In the genomic region with DNA sequence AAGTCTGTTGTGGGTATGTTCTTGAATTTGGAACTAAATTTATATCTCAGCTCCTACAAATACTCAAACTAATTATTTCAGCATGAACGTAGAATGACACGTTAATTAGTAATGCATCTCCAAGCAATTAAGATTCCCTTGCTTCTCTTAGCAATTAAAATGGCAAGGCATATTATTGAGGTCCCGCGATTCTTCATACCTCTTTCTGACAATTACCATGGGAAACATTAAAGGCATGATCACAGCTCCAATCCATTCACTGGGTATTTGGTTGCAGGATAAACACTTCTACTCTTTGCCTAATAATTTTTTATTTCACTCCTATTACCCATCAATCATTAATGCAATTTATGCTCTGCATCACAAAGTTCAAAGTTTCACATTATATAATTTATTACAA, we compare ENCODE assay signal across 25 mouse cellular contexts.
DNase-seq lines count a peak whose midpoint lies in the region; ATAC-seq and TF ChIP-seq lines count a peak whose summit lies in the region.
"Had no signal": no experiment of that assay in that cellular context is flagged by ENCODE, and none has a peak within 500 bp of the region (broad histone marks: within the 10 kb centered on the region; RNA-seq: fewer than 3 reads in every experiment).

No protein-coding gene starts in this region.

- no peaks in the 10 kb centered on the region for H3K36me3 ChIP-seq in forebrain, embryonic 13.5 days (ENCODE audit: poor library complexity, severe bottlenecking)
- no peaks in the 10 kb centered on the region for H3K36me3 ChIP-seq in forebrain, embryonic 16.5 days (ENCODE audit: control insufficient read depth, insufficient read depth)
- no peaks in the 10 kb centered on the region for H3K36me3 ChIP-seq in hindbrain, postnatal 0 days (ENCODE audit: insufficient read depth, low read length)
- no peaks in the 10 kb centered on the region for H3K36me3 ChIP-seq in hindbrain, embryonic 10.5 days
- H3K36me3 ChIP-seq in neural tube, embryonic 14.5 days (ENCODE audit: control insufficient read depth, insufficient read depth, low read length) = no peaks in the 10 kb centered on the region
- no peaks in the 10 kb centered on the region for H3K36me3 ChIP-seq in neural tube, embryonic 15.5 days
- H3K36me3 ChIP-seq: G1E; heart, embryonic 10.5 days; heart, embryonic 13.5 days; hindbrain, embryonic 12.5 days; hindbrain, embryonic 15.5 days; intestine, embryonic 15.5 days had no signal

- no peak overlapping the region for H3K27ac ChIP-seq in forebrain, embryonic 13.5 days
- H3K27ac ChIP-seq in forebrain, embryonic 16.5 days (ENCODE audit: low read length) = no peak overlapping the region
- no peak overlapping the region for H3K27ac ChIP-seq in hindbrain, postnatal 0 days
- no peak overlapping the region for H3K27ac ChIP-seq in hindbrain, embryonic 10.5 days
- no peak overlapping the region for H3K27ac ChIP-seq in neural tube, embryonic 14.5 days (ENCODE audit: low read depth, low read length)
- no peak overlapping the region for H3K27ac ChIP-seq in neural tube, embryonic 15.5 days (replicated peaks)
- H3K27ac ChIP-seq: heart, embryonic 10.5 days; heart, embryonic 13.5 days; hindbrain, embryonic 12.5 days; hindbrain, embryonic 15.5 days; intestine, embryonic 15.5 days had no signal

- no peaks in the 10 kb centered on the region for H3K27me3 ChIP-seq in forebrain, embryonic 13.5 days
- no peaks in the 10 kb centered on the region for H3K27me3 ChIP-seq in forebrain, embryonic 16.5 days (replicated peaks; ENCODE audit: control insufficient read depth, insufficient read depth, low read length)
- H3K27me3 ChIP-seq in hindbrain, postnatal 0 days (ENCODE audit: insufficient read depth, low read length) = no peaks in the 10 kb centered on the region
- no peaks in the 10 kb centered on the region for H3K27me3 ChIP-seq in hindbrain, embryonic 10.5 days (ENCODE audit: insufficient read depth, poor library complexity, severe bottlenecking)
- H3K27me3 ChIP-seq in neural tube, embryonic 14.5 days (ENCODE audit: control insufficient read depth, insufficient read depth, low read length) = no peaks in the 10 kb centered on the region
- H3K27me3 ChIP-seq in neural tube, embryonic 15.5 days (replicated peaks) = no peaks in the 10 kb centered on the region
- H3K27me3 ChIP-seq: CH12.LX; heart, embryonic 13.5 days; hindbrain, embryonic 12.5 days; hindbrain, embryonic 15.5 days; intestine, embryonic 15.5 days had no signal

- no peaks in the 10 kb centered on the region for H3K4me1 ChIP-seq in forebrain, embryonic 13.5 days
- H3K4me1 ChIP-seq in forebrain, embryonic 16.5 days (replicated peaks; ENCODE audit: control insufficient read depth, insufficient read depth, low read length) = no peaks in the 10 kb centered on the region
- H3K4me1 ChIP-seq in hindbrain, postnatal 0 days (ENCODE audit: insufficient read depth, low read length) = no peaks in the 10 kb centered on the region
- no peaks in the 10 kb centered on the region for H3K4me1 ChIP-seq in hindbrain, embryonic 10.5 days (replicated peaks)
- no peaks in the 10 kb centered on the region for H3K4me1 ChIP-seq in neural tube, embryonic 14.5 days (ENCODE audit: control insufficient read depth, insufficient read depth, low read length)
- H3K4me1 ChIP-seq in neural tube, embryonic 15.5 days = no peaks in the 10 kb centered on the region
- H3K4me1 ChIP-seq: heart, embryonic 10.5 days; heart, embryonic 13.5 days; hindbrain, embryonic 12.5 days; hindbrain, embryonic 15.5 days; intestine, embryonic 15.5 days had no signal

- TF ChIP-seq POLR2A in brain, embryonic 14.5 days (IDR thresholded peaks at IDR 0.05; ENCODE audit: borderline replicate concordance, extremely low read depth, insufficient read depth, insufficient read length, poor library complexity, severe bottlenecking) = no peak

- no peak overlapping the region for H3K4me3 ChIP-seq in forebrain, embryonic 13.5 days
- H3K4me3 ChIP-seq in forebrain, embryonic 16.5 days (replicated peaks; ENCODE audit: low read length) = no peak overlapping the region
- no peak overlapping the region for H3K4me3 ChIP-seq in hindbrain, postnatal 0 days (ENCODE audit: low read length)
- H3K4me3 ChIP-seq in hindbrain, embryonic 10.5 days = no peak overlapping the region
- H3K4me3 ChIP-seq in neural tube, embryonic 14.5 days (ENCODE audit: low read depth, low read length) = no peak overlapping the region
- H3K4me3 ChIP-seq in neural tube, embryonic 15.5 days (replicated peaks) = no peak overlapping the region
- H3K4me3 ChIP-seq: heart, embryonic 10.5 days; heart, embryonic 13.5 days; hindbrain, embryonic 12.5 days; hindbrain, embryonic 15.5 days; intestine, embryonic 15.5 days had no signal

- ATAC-seq in forebrain, embryonic 13.5 days = peak; percentile 25; the same call in 1 of the 2 replicates
- no peak for ATAC-seq in forebrain, embryonic 16.5 days
- no peak for ATAC-seq in hindbrain, postnatal 0 days
- ATAC-seq in neural tube, embryonic 14.5 days (ENCODE audit: low read depth) = peak; percentile 64; the same call in 1 of the 2 replicates
- ATAC-seq in neural tube, embryonic 15.5 days (ENCODE audit: low FRiP score) = no peak
- ATAC-seq: intestine, embryonic 15.5 days had no signal

- no peak for TF ChIP-seq CTCF in hindbrain, postnatal 0 days (IDR thresholded peaks at IDR 0.05; ENCODE audit: low read depth)
- no peak for TF ChIP-seq CTCF in brain, embryonic 14.5 days (IDR thresholded peaks at IDR 0.05; ENCODE audit: borderline replicate concordance, extremely low read depth, insufficient read depth, insufficient read length)

- no peak overlapping the region for H3K4me2 ChIP-seq in forebrain, embryonic 13.5 days
- no peak overlapping the region for H3K4me2 ChIP-seq in forebrain, embryonic 16.5 days (ENCODE audit: low read length)
- H3K4me2 ChIP-seq in hindbrain, postnatal 0 days (ENCODE audit: low read depth, low read length) = no peak overlapping the region
- no peak overlapping the region for H3K4me2 ChIP-seq in neural tube, embryonic 14.5 days (ENCODE audit: low read depth, low read length)
- H3K4me2 ChIP-seq in neural tube, embryonic 15.5 days = no peak overlapping the region
- H3K4me2 ChIP-seq: heart, embryonic 13.5 days; hindbrain, embryonic 12.5 days; hindbrain, embryonic 15.5 days; intestine, embryonic 15.5 days had no signal

- peak; percentile 15 for DNase-seq in hindbrain, postnatal 0 days (ENCODE audit: low spot score)
- DNase-seq in hindbrain, embryonic 10.5 days (ENCODE audit: low spot score) = no peak
- peak; percentile 65 for DNase-seq in brain, embryonic 14.5 days (ENCODE audit: low read depth)
- DNase-seq: adrenal gland, adult 2 months; adrenal gland, postnatal 25 days; B cell, adult 2 months; cerebellum, adult 18-20 months; cerebellum, adult 9-10 months; cerebellum, postnatal 14 days; gastrocnemius, postnatal 25 days; heart, adult 18-20 months; heart, postnatal 14 days; heart, postnatal 4 days; kidney, adult 11 months had no signal

- 45% methylated on average over 4 of the region's 4 CpGs for WGBS in forebrain, embryonic 13.5 days
- 31% methylated on average over 4 of the region's 4 CpGs for WGBS in forebrain, embryonic 16.5 days
- WGBS in hindbrain, postnatal 0 days = 51% methylated on average over 4 of the region's 4 CpGs
- WGBS in hindbrain, embryonic 10.5 days = 88% methylated on average over 4 of the region's 4 CpGs
- WGBS in neural tube, embryonic 14.5 days = 43% methylated on average over 4 of the region's 4 CpGs
- WGBS in neural tube, embryonic 15.5 days = 42% methylated on average over 4 of the region's 4 CpGs

- H3K9ac ChIP-seq in forebrain, embryonic 13.5 days = no peak overlapping the region
- no peak overlapping the region for H3K9ac ChIP-seq in forebrain, embryonic 16.5 days (replicated peaks; ENCODE audit: low read depth, low read length)
- H3K9ac ChIP-seq in hindbrain, postnatal 0 days (replicated peaks; ENCODE audit: low read length) = no peak overlapping the region
- H3K9ac ChIP-seq in neural tube, embryonic 14.5 days (replicated peaks; ENCODE audit: low read depth, low read length) = no peak overlapping the region
- H3K9ac ChIP-seq in neural tube, embryonic 15.5 days (replicated peaks) = no peak overlapping the region
- H3K9ac ChIP-seq: heart, embryonic 13.5 days; hindbrain, embryonic 12.5 days; hindbrain, embryonic 15.5 days; intestine, embryonic 15.5 days had no signal

- no peaks in the 10 kb centered on the region for H3K9me3 ChIP-seq in forebrain, embryonic 13.5 days (replicated peaks)
- H3K9me3 ChIP-seq in forebrain, embryonic 16.5 days (ENCODE audit: control insufficient read depth, low read length) = no peaks in the 10 kb centered on the region
- H3K9me3 ChIP-seq in hindbrain, postnatal 0 days (ENCODE audit: low read length) = no peaks in the 10 kb centered on the region
- H3K9me3 ChIP-seq in hindbrain, embryonic 10.5 days = no peaks in the 10 kb centered on the region
- H3K9me3 ChIP-seq in neural tube, embryonic 14.5 days (ENCODE audit: control insufficient read depth, low read length) = no peaks in the 10 kb centered on the region
- no peaks in the 10 kb centered on the region for H3K9me3 ChIP-seq in neural tube, embryonic 15.5 days (replicated peaks)
- H3K9me3 ChIP-seq: G1E; heart, embryonic 10.5 days; heart, embryonic 13.5 days; hindbrain, embryonic 12.5 days; hindbrain, embryonic 15.5 days; intestine, embryonic 15.5 days had no signal

Comparison
In these comparisons a context has a peak if more than half of its experiments do, and no peak if none do; other contexts are left out.
1. ATAC-seq: peak in forebrain, embryonic 13.5 days (single experiment) and neural tube, embryonic 14.5 days (single experiment); none in forebrain, embryonic 16.5 days (single experiment), hindbrain, postnatal 0 days (single experiment) and neural tube, embryonic 15.5 days (single experiment).